Mouse (Mus musculus) C2C12 (cell line): ENCODE measurements around the gene Mrps7.

Experiments used
- CTCF ChIP-seq: IDR thresholded peaks from one replicate; pipeline ENCODE4 v1.5.1; 2011; ENCODE audit not compliant: control insufficient read depth, insufficient read depth, insufficient read length
- FOSL1 ChIP-seq: IDR thresholded peaks from one replicate; pipeline ENCODE4 v1.8.0; 2011; ENCODE audit warnings: mild to moderate bottlenecking, low read length; ENCODE audit not compliant: poor library complexity, insufficient read depth, severe bottlenecking
- MAX ChIP-seq: IDR thresholded peaks from one replicate; pipeline ENCODE4 v1.6.1; 2011; ENCODE audit warnings: mild to moderate bottlenecking, control low read depth

DNA sequence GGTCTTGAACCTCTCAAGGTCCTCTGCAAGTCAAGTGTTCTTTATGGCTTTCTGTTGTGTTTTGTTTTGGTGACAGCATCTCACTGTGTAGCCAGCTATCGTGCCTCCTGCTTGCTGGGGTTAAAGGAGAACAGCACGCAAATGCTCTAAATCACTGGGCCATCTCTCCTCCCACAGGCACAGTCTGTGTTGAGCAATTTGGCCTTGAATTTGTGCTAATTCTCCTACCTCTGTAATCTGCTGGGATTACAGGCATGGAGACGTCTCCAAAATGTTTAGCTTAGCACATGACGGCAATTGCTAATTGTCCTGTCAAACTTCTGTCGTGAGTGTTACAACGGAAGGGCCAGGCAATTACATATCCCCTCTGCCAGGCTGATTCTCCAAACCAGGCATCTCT, 7.4 kb downstream of the Mrps7 start:
- TF ChIP-seq CTCF (no peak), FOSL1 (no peak), MAX (no peak)
